Comparison of ENCODE assay signal across 8 mouse cellular contexts in the genomic region with DNA sequence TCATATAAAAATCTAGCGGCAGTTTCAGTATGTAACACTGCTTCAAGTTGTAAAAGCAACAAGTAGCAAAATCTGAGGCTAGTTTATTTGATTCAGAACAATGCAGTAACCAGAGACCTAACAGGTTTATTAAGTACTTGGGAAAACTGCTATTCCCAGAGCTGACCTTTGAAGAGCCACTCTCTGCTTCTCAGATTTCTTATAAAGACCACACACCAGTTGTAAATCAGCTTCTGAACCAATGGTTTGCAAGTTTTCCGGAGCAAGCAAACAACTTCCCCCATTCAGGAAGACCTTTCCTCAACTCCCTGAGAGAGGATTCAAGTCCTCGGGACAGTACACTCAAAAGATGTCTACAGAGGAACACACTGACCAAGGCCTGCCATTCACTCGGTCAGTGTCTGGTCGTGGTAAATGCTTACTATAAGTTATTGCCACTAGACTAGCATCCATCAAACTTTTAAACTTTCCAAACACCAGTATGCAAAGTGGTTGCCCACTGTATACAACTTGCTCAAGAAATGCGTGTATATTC. TPM values are rescaled to one million over a fixed set of nuclear protein-coding genes. Genes with fewer than 3 reads are reported as not detected.
DNase-seq lines count a peak whose midpoint lies in the region; ATAC-seq and TF ChIP-seq lines count a peak whose summit lies in the region.

No protein-coding gene starts in this region.

- peak overlapping the region; percentile 72 for H3K4me2 ChIP-seq in lung, embryonic 14.5 days
- H3K4me2 ChIP-seq in embryonic facial prominence, embryonic 15.5 days (replicated peaks) = peak overlapping the region; percentile 65
- H3K4me2 ChIP-seq in limb, embryonic 13.5 days (replicated peaks) = peak overlapping the region; percentile 81

- H3K27me3 ChIP-seq in lung, embryonic 14.5 days (ENCODE audit: insufficient read depth, low read length) = no peaks in the 10 kb centered on the region
- no peaks in the 10 kb centered on the region for H3K27me3 ChIP-seq in embryonic facial prominence, embryonic 15.5 days
- H3K27me3 ChIP-seq in limb, embryonic 13.5 days = no peaks in the 10 kb centered on the region
- H3K27me3 ChIP-seq in small intestine, adult 2 months (ENCODE audit: control insufficient read depth, insufficient read depth, low read length) = no peaks in the 10 kb centered on the region

- peak overlapping the region; percentile 99; the same call in 1 of the 2 replicates for H3K27ac ChIP-seq in lung, embryonic 14.5 days (ENCODE audit: low read depth)
- H3K27ac ChIP-seq in embryonic facial prominence, embryonic 15.5 days (replicated peaks) = peak overlapping the region; percentile 94; the same call in 1 of the 2 replicates
- H3K27ac ChIP-seq in limb, embryonic 13.5 days = 0 out of 2 replicates have a peak overlapping the region, but pooled peaks have one; percentile 99
- H3K27ac ChIP-seq in small intestine, adult 2 months (ENCODE audit: insufficient read depth, low read depth, low read length) = no peak overlapping the region

- H3K9ac ChIP-seq in lung, embryonic 14.5 days = peak overlapping the region; percentile 96
- H3K9ac ChIP-seq in embryonic facial prominence, embryonic 15.5 days = peak overlapping the region; percentile 93
- H3K9ac ChIP-seq in limb, embryonic 13.5 days = peak overlapping the region; percentile 99

- H3K4me3 ChIP-seq in lung, embryonic 14.5 days (ENCODE audit: low read depth, low read length) = peak overlapping the region; percentile 85
- peak overlapping the region; percentile 69 for H3K4me3 ChIP-seq in embryonic facial prominence, embryonic 15.5 days (replicated peaks)
- H3K4me3 ChIP-seq in limb, embryonic 13.5 days = peak overlapping the region; percentile 83
- H3K4me3 ChIP-seq in small intestine, adult 2 months (ENCODE audit: low read depth, low read length) = peak overlapping the region; percentile 33; the same call in 1 of the 2 replicates

- peak; percentile 31 for DNase-seq in lung, embryonic 14.5 days
- DNase-seq in lung, postnatal 10 days = no peak
- DNase-seq in left cerebral cortex, adult 9 months (ENCODE audit: low spot score in 2 of 2) = no peak
- DNase-seq in ovary, adult 18-20 months (ENCODE audit: low spot score) = no peak
- DNase-seq in urinary bladder, postnatal 4 days (ENCODE audit: low spot score in 2 of 2) = no peak

- H3K4me1 ChIP-seq in lung, embryonic 14.5 days (ENCODE audit: insufficient read depth) = peaks cover 17% of the 10 kb centered on the region
- peaks cover 38% of the 10 kb centered on the region for H3K4me1 ChIP-seq in embryonic facial prominence, embryonic 15.5 days
- H3K4me1 ChIP-seq in limb, embryonic 13.5 days = peaks cover 52% of the 10 kb centered on the region
- no peaks in the 10 kb centered on the region; the same call in 1 of the 2 replicates for H3K4me1 ChIP-seq in small intestine, adult 2 months (ENCODE audit: control insufficient read depth, insufficient read depth, insufficient read length, low read length)

- no peaks in the 10 kb centered on the region for H3K9me3 ChIP-seq in lung, embryonic 14.5 days (ENCODE audit: low read depth, low read length)
- no peaks in the 10 kb centered on the region for H3K9me3 ChIP-seq in embryonic facial prominence, embryonic 15.5 days (replicated peaks)
- H3K9me3 ChIP-seq in limb, embryonic 13.5 days = no peaks in the 10 kb centered on the region

- TF ChIP-seq POLR2A in small intestine, adult 2 months (IDR thresholded peaks at IDR 0.05; ENCODE audit: low read depth, low read length) = no peak

- H3K36me3 ChIP-seq in lung, embryonic 14.5 days (ENCODE audit: insufficient read depth) = peaks cover 5% of the 10 kb centered on the region; the same call in 1 of the 2 replicates
- H3K36me3 ChIP-seq in embryonic facial prominence, embryonic 15.5 days = no peaks in the 10 kb centered on the region
- H3K36me3 ChIP-seq in limb, embryonic 13.5 days = no peaks in the 10 kb centered on the region; the same call in 1 of the 2 replicates
- no peaks in the 10 kb centered on the region for H3K36me3 ChIP-seq in small intestine, adult 2 months (ENCODE audit: control insufficient read depth, insufficient read depth, low read length)

- 12% methylated on average over 6 of the region's 6 CpGs for WGBS in lung, embryonic 14.5 days
- 16% methylated on average over 6 of the region's 6 CpGs for WGBS in embryonic facial prominence, embryonic 15.5 days
- WGBS in limb, embryonic 13.5 days = 4% methylated on average over 6 of the region's 6 CpGs
- WGBS in small intestine, adult 2 months = 9% methylated on average over 6 of the region's 6 CpGs

- no peak for TF ChIP-seq CTCF in lung, embryonic 14.5 days (IDR thresholded peaks at IDR 0.05; ENCODE audit: low read depth)
- TF ChIP-seq CTCF in small intestine, adult 2 months (IDR thresholded peaks at IDR 0.05; ENCODE audit: extremely low read depth, insufficient read length, insufficient replicate concordance, low read depth, low read length) = no peak

- peak; percentile 0; the same call in 1 of the 2 replicates for ATAC-seq in lung, embryonic 14.5 days (ENCODE audit: insufficient read depth)
- ATAC-seq in embryonic facial prominence, embryonic 15.5 days (ENCODE audit: insufficient number of reproducible peaks, low FRiP score, low TSS enrichment, low read depth) = no peak
- ATAC-seq in limb, embryonic 13.5 days (ENCODE audit: low FRiP score, low read depth) = no peak; the same call in 1 of the 2 replicates

RNA-seq across cellular contexts. Expression of a gene that starts 1.6 kb away (rescaled TPM):
- 9.0 and 9.2 TPM in 2 replicates for polyA plus RNA-seq in lung, embryonic 14.5 days (2014; fragmentation: Nextera tagmentation; extraction: Ambion mirVana)
- polyA plus RNA-seq in embryonic facial prominence, embryonic 15.5 days (2015; fragmentation: Nextera tagmentation; extraction: Ambion mirVana) = 7.5 and 8.0 TPM in 2 replicates
- 7.0 and 8.1 TPM in 2 replicates for polyA plus RNA-seq in limb, embryonic 13.5 days (2015; fragmentation: Nextera tagmentation; extraction: Ambion mirVana)
- 3.1 and 5.9 TPM in 2 replicates for polyA plus RNA-seq in small intestine, adult 2 months (2012; rRNA removed)

Comparison
In these comparisons a context has a peak if more than half of its experiments do, and no peak if none do; other contexts are left out.
1. H3K4me3 ChIP-seq: peak in every context shown above with its lines; median percentile 85 in lung, embryonic 14.5 days; 83 in limb, embryonic 13.5 days; 69 in embryonic facial prominence, embryonic 15.5 days; 33 in small intestine, adult 2 months.